Mouse (Mus musculus) liver, embryonic 13.5 days (tissue): ENCODE measurements around the gene Gm7247. TPM values are rescaled to one million over a fixed set of nuclear protein-coding genes. Genes with fewer than 3 reads are reported as not detected.
"Not testable (repeated sequence)": the region's sequence is repeated elsewhere in the genome, so short reads cannot be mapped to it uniquely, and the experiment has no call there.

Experiments used
- ATAC-seq: fragments of 200-750 bp; cut with Nextera tagmentation; 2 replicates; pipeline ENCODE4 v1.8.0; 2017; ENCODE audit warnings: low read depth, mild to moderate bottlenecking, moderate number of reproducible peaks, moderate library complexity
- DNase-seq: peaks from one replicate; pipeline ENCODE4 v3.0.0; 2022
- H3K27ac ChIP-seq: fragments of 300-500 bp; sonication (generic); 2 replicates; pipeline ENCODE4 v1.5.1; 2015; ENCODE audit warnings: moderate library complexity, mild to moderate bottlenecking, inconsistent platforms
- H3K27me3 ChIP-seq: fragments of 300-500 bp; sonication (generic); 2 replicates; pipeline ENCODE4 v1.6.1; 2015; ENCODE audit warnings: mild to moderate bottlenecking, inconsistent platforms
- H3K36me3 ChIP-seq: fragments of 300-500 bp; sonication (generic); 2 replicates; pipeline ENCODE4 v1.6.1; 2015; ENCODE audit warnings: mild to moderate bottlenecking, inconsistent platforms
- H3K4me1 ChIP-seq: fragments of 300-500 bp; sonication (generic); replicated peaks from 2 replicates; pipeline ENCODE4 v1.6.1; 2015; ENCODE audit warnings: inconsistent platforms
- H3K4me2 ChIP-seq: fragments of 300-500 bp; sonication (generic); 2 replicates; pipeline ENCODE4 v1.6.1; 2015; ENCODE audit warnings: inconsistent platforms, mild to moderate bottlenecking, moderate library complexity
- H3K4me3 ChIP-seq: fragments of 300-500 bp; sonication (generic); replicated peaks from 2 replicates; pipeline ENCODE4 v1.5.1; 2015; ENCODE audit warnings: mild to moderate bottlenecking, inconsistent platforms
- H3K9ac ChIP-seq: fragments of 300-500 bp; sonication (generic); 2 replicates; pipeline ENCODE4 v1.6.1; 2015; ENCODE audit warnings: mild to moderate bottlenecking, inconsistent platforms
- H3K9me3 ChIP-seq: fragments of 300-500 bp; sonication (generic); replicated peaks from 2 replicates; pipeline ENCODE4 v1.6.1; 2016; ENCODE audit warnings: inconsistent platforms
- WGBS: fragments of 180-500 bp; shearing (Covaris S2); methylation state at CpG from one replicate; pipeline ENCODE4 v1.1.7; 2015; ENCODE audit not compliant: insufficient replicate concordance; 5-methylcytosine and 5-hydroxymethylcytosine counted together
- polyA plus RNA-seq: library from polyadenylated mRNA; unstranded; fragments of >200 nt; fragmentation: Nextera tagmentation; extraction: Ambion mirVana; gene quantifications from 2 replicates; pipeline ENCODE4 v1.2.1, GENCODE M21; 2015

Gm7247 gene
- polyA plus RNA-seq: not detected in 2 replicates

- Histone ChIP-seq H3K27ac (no peak within 1 kb of the TSS), H3K36me3 (no peaks in the 10 kb centered on the region), H3K9me3 (no peaks in the 10 kb centered on the region), H3K4me3 (no peak within 1 kb of the TSS), H3K9ac (no peak within 1 kb of the TSS), H3K27me3 (peaks cover 17% of the 10 kb centered on the region), H3K4me2 (no peak within 1 kb of the TSS), H3K4me1 (no peaks in the 10 kb centered on the region)
- ATAC-seq (no peak), DNase-seq (no peak)
- WGBS: 38% methylated on average over 1 of the region's 1 CpGs
These were observed at the start of gene Gm7247 for GRCm38 (mm10) chr14:51361456-51361855. Gene Gm7247 (plus strand): TSS chr14:51361756.

DNA sequence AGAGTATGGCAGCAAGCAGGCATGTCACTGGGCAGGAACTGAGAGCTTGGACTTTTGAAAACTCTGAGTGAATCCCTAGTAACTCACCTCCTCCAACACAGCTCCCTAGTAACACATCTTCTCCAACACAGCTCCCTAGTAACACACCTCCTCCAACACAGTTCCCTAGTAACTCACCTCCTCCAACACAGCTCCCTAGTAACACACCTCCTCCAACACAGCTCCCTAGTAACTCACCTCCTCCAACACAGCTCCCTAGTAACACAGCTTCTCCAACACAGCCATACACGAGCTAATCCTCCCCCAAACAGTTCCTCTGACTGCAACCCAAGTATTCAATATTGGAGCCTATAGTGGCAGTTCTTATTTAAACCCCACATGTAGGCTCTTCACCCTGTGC, 37.6 kb upstream of the Gm7247 start:
- no peaks in the 10 kb centered on the region for H3K9me3 ChIP-seq
- no peaks in the 10 kb centered on the region for H3K27me3 ChIP-seq
- H3K27ac ChIP-seq: no peak overlapping the region
- H3K36me3 ChIP-seq: no peaks in the 10 kb centered on the region
- DNase-seq: no peak
- no peaks in the 10 kb centered on the region for H3K4me1 ChIP-seq
- 23% methylated on average over 1 of the region's 1 CpGs for WGBS
- no peak overlapping the region for H3K4me3 ChIP-seq
- H3K4me2 ChIP-seq: no peak overlapping the region
- no peak overlapping the region for H3K9ac ChIP-seq
- no peak for ATAC-seq

GRCm38 (mm10) chr14:51346027-51346426, 15.5 kb upstream of the Gm7247 start:
- no peak overlapping the region for H3K4me3 ChIP-seq
- H3K9ac ChIP-seq: no peak overlapping the region
- no peaks in the 10 kb centered on the region for H3K36me3 ChIP-seq
- no peak overlapping the region for H3K27ac ChIP-seq
- no peak overlapping the region for H3K4me2 ChIP-seq
- DNase-seq: no peak
- ATAC-seq: no peak
- no peaks in the 10 kb centered on the region for H3K9me3 ChIP-seq
- no peaks in the 10 kb centered on the region for H3K27me3 ChIP-seq
- no peaks in the 10 kb centered on the region for H3K4me1 ChIP-seq

- Histone ChIP-seq H3K36me3 (no peaks in the 10 kb centered on the region), H3K4me2 (peak overlapping the region; percentile 58), H3K9ac (no peak overlapping the region), H3K4me3 (peak overlapping the region; percentile 38), H3K4me1 (no peaks in the 10 kb centered on the region), H3K27ac (no peak overlapping the region), H3K9me3 (no peaks in the 10 kb centered on the region), H3K27me3 (peaks cover 17% of the 10 kb centered on the region)
- 4% methylated on average over 71 of the region's 75 CpGs for WGBS
- DNase-seq: no peak
- no peak for ATAC-seq
These were observed 3.2 kb upstream of the Gm7247 start for GRCm38 (mm10) chr14:51358111-51358982.

DNA sequence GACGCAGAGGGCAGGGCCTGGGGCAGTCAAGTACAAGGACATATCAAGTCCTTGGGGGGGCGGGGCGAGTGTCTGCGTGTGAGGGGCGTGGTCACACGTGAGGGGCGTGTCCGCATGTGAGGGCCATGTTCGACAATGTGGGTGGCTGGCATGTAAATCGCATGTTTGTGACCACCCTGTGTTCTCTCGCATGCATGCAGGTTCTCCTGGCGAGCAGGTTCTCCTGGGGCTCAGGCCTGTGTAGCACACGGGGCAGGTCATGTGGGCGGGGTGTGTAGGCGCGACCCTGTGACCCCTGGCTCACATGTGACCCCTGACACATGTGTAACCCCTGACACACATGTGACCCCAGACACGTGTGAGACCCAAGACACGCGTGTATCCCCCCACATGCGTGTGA, 21.2 kb downstream of the Gm7247 start:
- H3K4me1 ChIP-seq: no peaks in the 10 kb centered on the region
- no peak overlapping the region for H3K4me3 ChIP-seq
- H3K9ac ChIP-seq: no peak overlapping the region
- H3K9me3 ChIP-seq: peaks cover 24% of the 10 kb centered on the region
- no peaks in the 10 kb centered on the region for H3K27me3 ChIP-seq
- 85% methylated on average over 20 of the region's 20 CpGs for WGBS
- ATAC-seq: no peak
- H3K4me2 ChIP-seq: no peak overlapping the region
- no peak overlapping the region for H3K27ac ChIP-seq
- DNase-seq: no peak
- H3K36me3 ChIP-seq: no peaks in the 10 kb centered on the region

DNA sequence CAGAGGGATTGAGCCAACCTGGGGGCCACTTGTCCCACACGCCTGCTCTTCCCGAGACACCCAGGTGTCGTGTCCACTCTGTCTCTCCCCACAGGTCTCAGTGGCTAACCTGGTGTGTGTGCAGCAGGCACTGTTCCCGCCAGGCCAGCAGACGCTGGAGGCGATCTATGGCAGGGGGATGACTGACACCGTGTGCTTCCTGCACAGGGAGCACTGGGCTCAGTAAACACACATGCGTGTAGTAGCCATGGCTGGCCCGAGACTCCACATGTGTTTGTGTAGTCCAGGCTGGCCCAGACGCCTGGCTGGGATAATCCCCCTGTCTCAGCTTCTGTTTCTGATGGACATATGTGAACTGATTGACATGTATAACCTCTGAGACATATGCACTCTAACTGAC, 22.8 kb downstream of the Gm7247 start:
- Histone ChIP-seq H3K36me3 (no peaks in the 10 kb centered on the region), H3K4me3 (no peak overlapping the region), H3K9me3 (peaks cover 24% of the 10 kb centered on the region), H3K27ac (no peak overlapping the region), H3K9ac (no peak overlapping the region), H3K4me2 (no peak overlapping the region), H3K4me1 (no peaks in the 10 kb centered on the region), H3K27me3 (no peaks in the 10 kb centered on the region)
- no peak for ATAC-seq
- WGBS: 81% methylated on average over 10 of the region's 10 CpGs
- no peak for DNase-seq

- no peaks in the 10 kb centered on the region for H3K27me3 ChIP-seq
- no peak for ATAC-seq
- DNase-seq: no peak
These were observed 24.2 kb downstream of the Gm7247 start for GRCm38 (mm10) chr14:51385741-51386140.

GRCm38 (mm10) chr14:51387768-51388167, 26.2 kb downstream of the Gm7247 start:
- no peak overlapping the region for H3K9ac ChIP-seq
- no peaks in the 10 kb centered on the region for H3K4me1 ChIP-seq
- H3K4me2 ChIP-seq: no peak overlapping the region
- H3K36me3 ChIP-seq: no peaks in the 10 kb centered on the region
- no peak overlapping the region for H3K4me3 ChIP-seq
- WGBS: 78% methylated on average over 8 of the region's 8 CpGs
- ATAC-seq: no peak
- H3K27ac ChIP-seq: no peak overlapping the region
- peaks cover 18% of the 10 kb centered on the region for H3K9me3 ChIP-seq
- DNase-seq: no peak
- no peaks in the 10 kb centered on the region for H3K27me3 ChIP-seq

More at GRCm38 (mm10) chr14:51385741-51386140, 24.2 kb downstream of the Gm7247 start:
- Histone ChIP-seq H3K27ac (no peak overlapping the region), H3K9ac (no peak overlapping the region), H3K9me3 (peaks cover 24% of the 10 kb centered on the region), H3K4me1 (no peaks in the 10 kb centered on the region), H3K4me2 (no peak overlapping the region), H3K4me3 (no peak overlapping the region), H3K36me3 (no peaks in the 10 kb centered on the region)
- 70% methylated on average over 4 of the region's 4 CpGs for WGBS

DNA sequence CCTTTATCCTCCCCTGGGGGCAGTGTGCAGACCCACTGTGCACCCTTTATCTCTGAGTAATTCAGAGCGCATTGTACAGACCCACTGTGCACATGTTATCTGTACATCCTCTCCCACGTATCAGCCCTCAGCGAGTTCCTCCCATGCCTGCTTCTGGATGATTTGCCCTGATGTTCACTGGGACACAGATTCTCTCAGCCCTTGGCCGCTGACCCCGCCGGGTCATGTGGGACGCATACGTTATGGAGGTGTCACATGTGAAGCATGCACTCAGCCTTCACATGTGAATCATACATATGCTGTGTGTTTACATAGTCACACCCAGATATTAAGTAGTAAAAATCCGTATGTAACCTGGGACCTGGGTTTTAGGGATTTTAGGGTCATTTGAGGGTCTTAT, 26.7 kb downstream of the Gm7247 start:
- 82% methylated on average over 9 of the region's 9 CpGs for WGBS

GRCm38 (mm10) chr14:51410520-51410919, 49.0 kb downstream of the Gm7247 start, which contains the start of gene Vmn2r88:
Gene Vmn2r88 (plus strand): TSS chr14:51410820.
- no peaks in the 10 kb centered on the region for H3K36me3 ChIP-seq
- no peak within 1 kb of the TSS for H3K27ac ChIP-seq
- 55% methylated on average over 1 of the region's 1 CpGs for WGBS
- no peak for ATAC-seq
- no peak within 1 kb of the TSS for H3K9ac ChIP-seq
- no peaks in the 10 kb centered on the region for H3K9me3 ChIP-seq
- no peak within 1 kb of the TSS for H3K4me2 ChIP-seq
- no peak within 1 kb of the TSS for H3K4me3 ChIP-seq
- no peaks in the 10 kb centered on the region for H3K27me3 ChIP-seq
- no peak for DNase-seq
- H3K4me1 ChIP-seq: no peaks in the 10 kb centered on the region

More for the DNA sequence above, 26.7 kb downstream of the Gm7247 start:
- H3K4me1 ChIP-seq: no peaks in the 10 kb centered on the region
- H3K36me3 ChIP-seq: no peaks in the 10 kb centered on the region
- no peak for DNase-seq
- H3K4me3 ChIP-seq: no peak overlapping the region
- no peak for ATAC-seq
- H3K27ac ChIP-seq: no peak overlapping the region
- H3K9me3 ChIP-seq: peaks cover 13% of the 10 kb centered on the region
- no peak overlapping the region for H3K9ac ChIP-seq
- H3K4me2 ChIP-seq: no peak overlapping the region
- no peaks in the 10 kb centered on the region for H3K27me3 ChIP-seq

GRCm38 (mm10) chr14:51423885-51424284, 62.3 kb downstream of the Gm7247 start:
- Histone ChIP-seq H3K9ac (no peak overlapping the region), H3K9me3 (no peaks in the 10 kb centered on the region), H3K27ac (no peak overlapping the region), H3K36me3 (no peaks in the 10 kb centered on the region), H3K4me1 (no peaks in the 10 kb centered on the region), H3K27me3 (no peaks in the 10 kb centered on the region), H3K4me3 (no peak overlapping the region), H3K4me2 (no peak overlapping the region)
- WGBS: 27% methylated on average over 2 of the region's 2 CpGs
- ATAC-seq (no peak), DNase-seq (no peak)

GRCm38 (mm10) chr14:51430138-51430537, 68.6 kb downstream of the Gm7247 start:
- not testable (repeated sequence) for H3K27ac ChIP-seq, H3K4me2 ChIP-seq, H3K36me3 ChIP-seq, ATAC-seq, H3K9me3 ChIP-seq, H3K27me3 ChIP-seq, DNase-seq, H3K9ac ChIP-seq, H3K4me3 ChIP-seq, H3K4me1 ChIP-seq
